Mouse (Mus musculus) ZHBTc4 (cell line): Measurements from ENCODE around the gene Immp2l.
A peak's percentile ranks its signal among the peaks of the same experiment; 100 is the strongest.
"Not testable (repeated sequence)": the region's sequence is repeated elsewhere in the genome, so short reads cannot be mapped to it uniquely, and the experiment has no call there.

Experiments used
- DNase-seq: peaks from one replicate; pipeline ENCODE4 v3.0.0-alpha.2; 2011; ENCODE audit warnings: low read depth, low spot score

The Immp2l gene

DNA sequence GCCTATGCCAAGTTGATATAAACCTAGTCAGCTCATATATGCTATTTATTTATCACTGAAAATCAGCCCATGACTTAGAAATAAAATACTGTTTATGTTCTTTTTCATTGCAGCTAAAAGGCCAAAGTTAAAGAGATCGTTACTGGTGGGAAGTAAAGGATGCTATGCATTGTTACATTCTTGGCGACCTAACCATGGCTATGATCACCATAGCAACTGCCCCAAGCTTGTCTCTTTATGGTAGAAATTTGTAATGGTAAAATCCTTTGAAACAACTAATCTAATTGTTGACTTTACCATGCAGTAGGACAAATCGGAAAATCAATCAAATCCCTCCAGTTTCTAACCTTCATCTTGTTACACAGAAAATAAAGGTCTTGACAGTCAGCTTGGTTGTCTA lies 644.4 kb downstream of the Immp2l start:
- DNase-seq: no peak

DNA sequence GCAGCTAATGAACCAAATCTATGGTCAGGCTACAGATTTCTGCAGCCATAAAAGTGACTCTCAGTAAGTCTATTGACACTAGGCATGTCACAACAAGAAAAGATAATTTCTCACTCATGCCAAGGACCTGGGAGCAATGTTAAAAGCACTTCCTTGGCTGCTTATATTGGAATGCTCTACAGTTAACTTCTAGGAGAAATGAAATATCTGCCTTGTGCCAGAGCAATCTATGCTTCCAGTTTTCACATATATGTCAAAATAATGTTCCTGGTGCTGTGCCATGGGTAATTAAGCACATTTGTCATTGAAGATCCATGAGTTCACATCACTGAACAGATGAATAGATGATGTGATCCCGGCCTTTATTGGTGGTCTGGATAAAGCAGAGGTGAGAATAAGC lies 645.6 kb downstream of the Immp2l start:
- no peak for DNase-seq

DNA sequence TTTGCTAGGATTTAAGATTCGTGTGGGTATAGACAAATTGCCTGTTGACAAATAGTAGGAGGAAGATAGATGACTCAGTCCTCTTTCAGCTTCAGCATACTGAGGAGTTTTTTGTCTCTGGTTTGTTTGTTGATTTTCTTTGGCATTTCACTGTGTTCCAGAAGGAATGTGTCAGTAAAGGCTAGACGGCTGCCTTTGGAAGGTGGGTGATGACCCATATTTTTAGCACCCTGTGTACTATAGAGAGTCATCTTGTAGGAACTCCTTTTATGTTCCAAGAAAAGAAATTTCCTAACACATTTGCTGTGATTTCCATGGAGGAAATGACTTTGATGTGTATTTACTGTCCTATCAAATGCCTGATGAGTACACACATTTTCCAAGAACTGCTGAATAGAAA lies 651.0 kb downstream of the Immp2l start:
- no peak for DNase-seq

DNA sequence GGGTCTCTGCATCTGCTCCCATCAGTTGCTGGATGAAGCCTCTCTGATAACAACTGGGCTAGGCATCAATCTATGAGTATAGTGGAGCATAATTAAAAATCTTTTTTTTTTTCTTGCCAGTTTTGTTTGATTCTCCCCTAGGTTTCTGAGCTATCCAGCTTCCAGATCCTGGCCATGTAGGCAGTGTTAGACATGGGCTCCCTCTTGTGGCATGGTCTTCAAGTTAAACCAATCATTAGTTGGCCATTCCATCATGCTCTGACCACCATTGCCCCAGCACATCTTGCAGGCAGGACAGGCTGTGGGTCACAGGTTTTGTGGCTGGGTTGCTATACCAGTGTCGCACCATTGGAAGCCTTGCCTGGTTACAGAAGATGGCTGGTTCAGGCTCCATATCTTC lies 656.3 kb downstream of the Immp2l start:
- DNase-seq: peak; percentile 30

- DNase-seq: peak; percentile 51
Measured at GRCm38 (mm10) chr12:41682141-41682540, 658.3 kb downstream of the Immp2l start.

DNA sequence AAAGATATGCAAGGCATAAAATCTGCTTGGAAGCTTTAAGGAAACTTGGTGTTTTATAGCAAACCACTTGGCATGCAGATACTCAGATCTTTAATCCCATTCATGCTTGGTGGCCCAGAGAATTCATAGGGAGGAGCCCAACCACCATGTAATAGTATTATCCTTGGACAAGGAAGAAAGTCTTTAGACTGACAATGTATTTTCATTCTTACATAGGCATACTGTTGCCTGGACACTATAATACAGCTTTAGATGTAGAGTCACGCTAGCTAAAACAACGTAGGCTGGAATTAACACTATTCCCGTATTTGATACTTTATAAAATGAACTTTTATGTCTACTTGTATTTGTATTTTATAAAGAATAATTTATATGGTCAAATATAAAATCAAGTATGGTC lies 665.9 kb downstream of the Immp2l start:
- DNase-seq: no peak

DNA sequence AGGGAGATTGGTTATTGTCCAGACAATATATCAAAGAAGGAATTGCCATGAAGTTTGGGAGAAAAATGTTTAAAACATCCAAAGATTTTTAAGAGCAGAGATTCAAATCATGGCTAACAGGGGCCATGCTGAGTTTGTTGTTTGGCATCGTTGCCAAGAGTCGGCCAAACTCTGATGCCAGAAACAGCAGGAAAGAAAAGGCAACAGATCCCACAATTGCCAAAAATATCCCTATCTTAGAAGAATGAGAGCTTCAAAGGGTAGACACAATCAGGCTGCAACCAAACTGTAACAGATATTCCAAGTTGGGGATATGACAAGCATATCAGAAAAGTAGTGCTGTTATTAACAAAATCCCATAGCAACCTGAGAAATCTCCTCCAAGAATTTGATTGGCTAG lies 686.7 kb downstream of the Immp2l start:
- no peak for DNase-seq

- peak; percentile 88 for DNase-seq
Measured at GRCm38 (mm10) chr12:41716946-41717345, 693.1 kb downstream of the Immp2l start.

- no peak for DNase-seq
Measured at GRCm38 (mm10) chr12:41724585-41724984, 700.7 kb downstream of the Immp2l start.

GRCm38 (mm10) chr12:41726720-41727119 lies 702.8 kb downstream of the Immp2l start:
- no peak for DNase-seq

DNA sequence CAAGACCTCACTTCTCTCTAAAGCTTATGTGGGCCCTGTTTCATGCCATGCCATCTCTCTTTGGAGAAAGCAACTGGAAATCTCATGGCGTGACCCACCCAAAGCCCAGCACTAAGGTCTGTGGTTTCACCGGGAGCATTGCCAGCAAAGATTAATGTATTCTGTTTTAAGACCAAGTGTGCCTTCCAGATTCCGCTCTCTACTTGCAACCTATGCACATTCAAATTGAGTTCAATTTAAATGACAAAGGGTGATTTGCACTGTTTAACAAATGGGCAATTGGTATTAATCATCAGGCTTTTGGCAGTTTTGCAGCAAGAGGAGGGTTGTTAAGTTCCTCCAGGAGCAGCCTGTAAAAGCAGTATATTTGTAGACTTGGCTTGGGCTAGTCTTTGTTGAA lies 703.3 kb downstream of the Immp2l start:
- DNase-seq: peak; percentile 94

DNA sequence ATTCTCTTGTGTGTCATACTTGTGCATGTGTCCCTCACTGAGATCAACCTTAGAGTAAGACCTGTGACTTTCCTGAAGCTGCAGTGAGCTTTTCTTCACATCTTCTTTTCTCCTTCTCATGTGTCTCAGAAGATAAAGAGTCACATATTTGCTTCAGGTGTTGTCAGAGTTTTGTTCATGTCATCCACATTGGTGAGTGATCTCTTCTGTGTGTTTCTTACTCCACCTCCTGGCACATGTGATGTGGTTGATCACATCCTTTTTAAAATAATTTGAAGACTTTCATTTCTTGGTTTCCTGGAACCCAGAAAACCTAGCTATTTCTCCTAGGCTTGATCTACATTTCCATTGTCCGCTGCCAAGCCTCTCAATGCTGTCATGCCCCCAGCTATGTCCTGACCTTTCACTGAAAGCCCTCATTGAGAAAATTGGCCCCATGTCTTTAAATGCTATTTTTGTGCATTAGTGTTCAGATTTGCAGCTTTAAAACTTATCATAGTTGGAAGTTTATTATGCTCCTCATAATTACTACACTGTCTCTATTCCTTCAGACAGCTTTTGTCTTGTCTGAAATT lies 704.0 kb downstream of the Immp2l start:
- no peak for DNase-seq

DNA sequence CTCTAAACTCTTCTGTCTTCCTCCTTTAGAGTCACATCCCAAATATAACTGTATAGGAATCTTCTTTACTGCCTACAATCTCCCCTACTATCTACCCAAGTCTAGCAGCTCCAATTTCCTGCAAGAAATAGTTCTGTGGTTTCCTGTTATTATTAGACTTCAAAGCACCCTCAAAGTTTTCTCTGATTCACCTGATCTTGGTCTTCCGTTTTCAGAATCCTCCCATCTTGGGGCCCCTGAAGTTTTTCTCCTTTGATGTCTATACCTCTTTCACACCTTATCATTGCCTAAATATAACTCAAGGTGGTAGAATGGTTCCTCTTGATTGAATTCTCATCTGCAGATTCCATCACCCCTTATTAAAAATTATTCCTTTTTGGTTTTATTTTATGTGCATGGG lies 704.6 kb downstream of the Immp2l start:
- no peak for DNase-seq

DNA sequence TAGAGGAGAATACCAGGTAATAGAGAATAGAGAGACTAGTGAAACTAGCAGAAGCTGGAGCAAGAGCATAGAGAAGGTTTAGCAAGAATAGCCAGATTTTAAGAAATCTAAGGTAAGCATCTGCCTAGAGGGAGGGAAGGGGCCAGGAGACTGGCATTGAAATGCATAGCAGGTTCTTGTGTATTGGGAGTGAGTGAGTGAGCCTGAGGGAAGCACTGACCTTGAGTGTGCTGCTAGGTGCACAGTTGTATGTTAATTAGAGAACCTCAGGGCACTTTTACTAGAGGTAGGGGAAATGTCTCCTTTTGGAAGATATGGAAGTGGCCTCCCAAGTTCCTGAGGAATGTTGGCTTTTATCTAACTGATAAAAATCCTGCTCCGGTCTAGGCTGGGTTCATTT lies 705.9 kb downstream of the Immp2l start:
- DNase-seq: peak; percentile 94

DNA sequence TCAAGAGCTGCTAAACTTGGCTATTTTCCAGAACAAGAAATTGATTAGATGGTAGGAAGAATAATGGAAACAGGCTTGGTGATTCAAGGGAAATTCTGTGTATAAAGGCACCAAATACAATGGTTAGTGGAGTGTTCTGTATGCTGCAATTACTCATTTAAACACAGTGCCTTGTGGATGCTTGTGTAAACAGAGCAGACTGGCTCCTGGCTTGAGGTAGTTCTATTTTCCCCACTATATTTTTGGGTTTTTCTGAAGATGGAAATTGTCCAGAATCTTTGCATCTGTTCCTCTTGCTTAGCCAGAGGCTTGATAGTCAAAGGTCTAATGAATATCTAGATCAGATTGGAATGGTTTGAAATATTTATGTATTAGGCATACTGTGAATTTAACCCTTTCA lies 709.3 kb downstream of the Immp2l start:
- no peak for DNase-seq

- DNase-seq: no peak
Measured at GRCm38 (mm10) chr12:41742887-41743286, 719.0 kb downstream of the Immp2l start.

GRCm38 (mm10) chr12:41763396-41763795 lies 739.5 kb downstream of the Immp2l start:
- DNase-seq: no peak

DNA sequence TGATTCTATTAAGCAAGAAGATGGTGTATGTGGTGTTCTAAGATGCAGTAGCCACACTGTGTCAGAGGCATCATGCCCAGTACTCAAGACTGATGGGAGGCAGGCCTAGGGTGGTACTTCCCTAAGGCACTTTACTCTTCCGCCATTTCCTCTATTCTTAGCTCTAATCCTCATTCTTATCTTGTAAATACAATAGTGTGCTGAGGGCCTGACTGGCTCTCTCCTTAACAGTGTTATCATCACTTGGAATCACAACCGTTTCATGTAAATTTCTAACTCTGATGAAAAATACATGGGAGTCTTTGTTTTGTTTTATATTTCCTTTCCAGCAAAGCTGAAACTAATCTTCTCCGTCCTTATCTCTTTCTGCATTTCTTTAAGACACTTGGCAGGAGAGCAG lies 750.1 kb downstream of the Immp2l start:
- DNase-seq: no peak

DNA sequence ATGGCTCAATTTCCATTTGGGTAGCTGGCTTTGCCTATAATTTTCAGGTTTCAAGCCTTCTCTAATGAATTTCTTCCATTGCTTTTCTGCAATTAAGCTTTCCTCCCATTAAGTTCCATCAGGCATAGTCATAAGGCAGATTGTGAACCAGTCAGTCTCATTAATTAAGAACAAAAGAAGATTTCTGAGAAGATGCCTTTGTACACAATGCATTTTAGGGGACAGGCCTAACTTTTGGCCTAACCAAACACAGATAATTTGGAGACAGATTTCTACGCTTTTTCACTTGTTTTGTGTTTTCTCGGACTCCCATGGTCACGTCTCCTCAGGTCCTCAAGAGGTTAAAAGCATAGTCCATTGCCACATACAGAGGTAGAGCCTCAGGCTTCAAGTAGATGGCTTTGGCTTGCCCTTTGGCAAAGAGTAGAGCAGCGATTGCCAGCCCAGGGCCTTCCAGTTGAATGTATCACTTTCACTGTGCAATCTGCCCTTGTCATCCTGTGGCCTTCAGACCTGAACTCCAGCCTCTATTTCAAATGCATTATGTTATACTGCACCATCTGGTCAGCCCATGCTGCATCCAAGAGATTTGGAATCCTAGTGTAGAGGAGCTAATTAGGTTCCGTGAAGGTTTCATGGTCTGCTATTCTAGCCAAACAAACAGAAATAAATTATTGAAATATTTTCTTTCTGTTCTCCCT lies 750.9 kb downstream of the Immp2l start:
- no peak for DNase-seq

GRCm38 (mm10) chr12:41777762-41778161 lies 753.9 kb downstream of the Immp2l start:
- DNase-seq: not testable (repeated sequence)

DNA sequence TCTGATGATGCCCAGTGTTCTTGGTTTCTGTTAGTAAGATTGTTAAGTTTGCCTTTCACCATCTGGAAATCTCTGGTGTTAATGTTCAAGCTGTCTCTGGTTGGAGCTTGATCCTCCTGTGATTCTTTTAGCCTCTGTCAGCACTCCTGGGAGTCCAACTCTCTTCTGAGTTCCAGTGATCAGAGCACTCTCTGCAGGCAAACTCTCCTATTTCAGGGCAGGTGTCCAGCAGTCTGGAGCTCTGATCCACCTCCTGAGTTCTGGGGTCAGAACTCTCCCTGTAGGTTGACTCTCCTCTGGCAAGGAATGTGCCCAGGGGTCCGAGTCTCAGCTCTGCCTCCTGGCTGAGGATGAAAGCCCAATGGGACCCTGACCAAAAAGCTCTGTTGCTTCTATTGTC lies 769.8 kb downstream of the Immp2l start:
- DNase-seq: not testable (repeated sequence)

DNA sequence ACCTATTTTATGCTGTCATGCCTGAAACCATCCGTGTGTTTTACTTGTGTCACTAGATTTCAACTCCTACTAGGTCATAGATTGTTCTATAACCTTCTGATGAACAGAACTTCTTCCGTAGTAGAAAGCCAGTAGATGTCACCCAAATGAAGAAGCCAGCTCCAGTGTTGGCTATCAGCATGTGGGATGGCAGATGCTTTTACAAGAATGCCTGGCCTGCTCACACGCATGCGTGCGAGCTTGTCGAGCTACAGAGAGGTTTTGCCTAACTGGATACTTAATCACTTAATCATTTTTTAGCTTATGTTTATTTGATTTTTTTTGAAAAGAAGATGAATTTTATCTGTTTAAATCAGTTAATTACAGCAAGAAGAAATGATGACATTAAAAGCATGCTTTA lies 805.6 kb downstream of the Immp2l start:
- no peak for DNase-seq

GRCm38 (mm10) chr12:41831731-41832130 lies 807.8 kb downstream of the Immp2l start:
- DNase-seq: no peak

GRCm38 (mm10) chr12:41834646-41835045 lies 810.8 kb downstream of the Immp2l start:
- DNase-seq: no peak
